Mouse (Mus musculus): ENCODE measurements around the gene Cpm.
A peak's percentile ranks its signal among the peaks of the same experiment; 100 is the strongest.

The Cpm gene

DNA sequence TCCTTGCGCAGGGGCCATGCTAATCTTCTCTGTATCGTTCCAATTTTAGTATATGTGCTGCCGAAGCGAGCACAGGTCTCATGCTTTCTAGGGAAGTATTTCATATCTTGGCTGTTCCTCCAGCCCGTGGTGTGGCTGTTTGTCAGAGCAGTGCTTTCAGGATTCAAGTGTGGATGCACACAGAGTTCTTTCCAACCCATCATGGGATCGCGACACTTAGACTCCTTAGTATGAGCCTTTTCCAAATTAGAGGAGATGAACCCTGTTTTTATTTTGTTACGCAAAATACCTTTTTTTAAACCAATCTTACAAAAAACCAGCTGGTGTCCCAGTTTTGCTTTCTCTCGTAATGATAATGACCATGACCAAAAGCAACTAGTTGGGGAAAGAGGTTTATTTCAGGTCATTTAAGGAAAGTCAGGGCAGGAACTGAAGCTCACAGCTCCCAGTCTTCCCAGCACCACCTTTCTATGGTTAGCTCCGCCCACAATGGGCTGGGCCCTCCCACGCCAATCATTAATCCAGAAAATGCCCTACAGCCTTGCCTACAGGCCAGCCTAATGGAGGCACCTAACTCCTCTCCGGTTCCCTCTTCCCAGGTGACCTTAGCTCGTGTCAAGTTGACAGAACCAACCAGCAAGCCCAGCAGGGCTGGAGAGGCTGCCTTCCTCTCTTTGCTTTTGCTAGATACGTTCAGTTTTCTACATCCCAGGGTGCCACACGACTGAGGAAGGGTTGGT lies 33.2 kb downstream of the Cpm start:
- no peak for DNase-seq (ENCODE audit: low spot score in 2 of 2)

DNA sequence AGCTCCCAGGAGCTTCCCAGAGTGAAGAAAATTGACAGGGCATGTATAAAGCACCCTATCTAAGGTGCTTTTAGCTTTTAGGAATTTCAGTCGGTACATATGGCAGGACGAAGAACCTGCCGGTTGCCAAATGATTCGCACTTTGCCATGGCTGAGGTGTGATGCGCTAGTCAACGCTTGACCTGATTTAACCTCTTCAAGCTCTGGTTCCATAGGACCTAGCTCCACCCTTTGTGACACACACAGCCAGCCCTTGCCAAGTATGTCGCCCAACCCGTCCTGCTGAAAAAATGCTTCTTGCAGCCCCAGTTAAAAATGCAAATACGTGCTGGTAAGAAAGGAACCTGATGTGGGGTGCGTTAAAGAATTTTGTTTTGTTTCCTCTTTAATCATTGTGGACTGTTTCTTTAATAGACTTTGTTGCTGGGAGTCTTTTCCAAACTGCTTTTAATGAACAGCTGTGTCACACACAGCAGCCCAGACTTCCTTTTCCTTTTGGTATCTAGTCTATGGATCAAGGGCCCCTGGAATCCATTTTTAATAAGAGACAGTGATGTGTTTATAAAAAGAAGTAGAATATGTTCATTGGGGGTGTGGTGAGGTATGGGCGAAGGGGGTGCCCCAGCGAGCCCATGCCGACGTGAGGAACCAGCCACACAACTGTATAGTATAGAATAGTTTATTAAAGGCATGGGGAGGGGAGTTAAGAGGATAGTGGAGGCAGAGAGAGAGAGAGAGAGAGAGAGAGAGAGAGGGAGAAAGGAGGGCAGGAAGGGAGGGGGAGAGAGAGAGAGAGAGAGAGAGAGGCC lies 34.0 kb downstream of the Cpm start:
- DNase-seq (ENCODE audit: low spot score in 2 of 2), result no peak

GRCm38 (mm10) chr10:117663865-117664200 lies 34.5 kb downstream of the Cpm start:
- DNase-seq (ENCODE audit: low spot score in 2 of 2), result no peak

DNA sequence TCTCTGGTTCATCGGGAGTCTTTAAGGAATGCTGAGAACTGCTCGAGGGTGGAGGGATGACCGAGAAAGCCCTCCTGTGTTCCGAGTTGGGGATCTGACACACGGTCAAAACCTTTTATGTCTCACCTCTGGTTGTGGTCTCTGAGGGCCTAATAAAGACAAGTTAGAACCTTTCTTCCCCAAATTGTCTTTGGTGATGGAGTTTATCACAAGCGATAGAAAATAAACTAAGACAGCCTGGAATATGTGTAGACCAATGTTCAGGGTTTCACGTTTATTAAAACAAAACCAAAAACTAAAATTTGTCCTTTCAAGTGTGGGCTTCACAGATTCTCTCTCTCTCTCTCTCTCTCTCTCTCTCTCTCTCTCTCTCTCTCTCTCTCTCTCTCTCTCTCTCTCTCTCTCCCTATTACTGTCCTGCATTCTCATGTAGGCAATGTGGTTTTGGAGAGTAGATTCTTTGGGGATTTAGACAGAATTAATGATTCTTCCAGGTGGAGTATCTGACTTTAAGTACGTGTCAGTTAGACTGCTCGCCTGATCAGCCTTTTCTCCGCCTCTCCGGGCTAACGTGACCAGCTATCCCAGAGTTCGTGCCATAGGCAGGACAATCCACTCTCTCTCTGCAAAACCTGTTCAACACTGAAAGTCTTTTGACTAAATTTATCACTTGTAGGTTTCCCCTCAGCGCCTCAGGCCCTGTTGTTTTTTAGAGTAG lies 35.1 kb downstream of the Cpm start:
- DNase-seq (ENCODE audit: low spot score in 2 of 2), result no peak

- DNase-seq (ENCODE audit: low spot score in 2 of 2), result no peak
Measured at GRCm38 (mm10) chr10:117664926-117665209, 35.6 kb downstream of the Cpm start.

- no peak for DNase-seq (ENCODE audit: low spot score in 2 of 2)
Measured at GRCm38 (mm10) chr10:117665376-117666275, 36.3 kb downstream of the Cpm start.

DNA sequence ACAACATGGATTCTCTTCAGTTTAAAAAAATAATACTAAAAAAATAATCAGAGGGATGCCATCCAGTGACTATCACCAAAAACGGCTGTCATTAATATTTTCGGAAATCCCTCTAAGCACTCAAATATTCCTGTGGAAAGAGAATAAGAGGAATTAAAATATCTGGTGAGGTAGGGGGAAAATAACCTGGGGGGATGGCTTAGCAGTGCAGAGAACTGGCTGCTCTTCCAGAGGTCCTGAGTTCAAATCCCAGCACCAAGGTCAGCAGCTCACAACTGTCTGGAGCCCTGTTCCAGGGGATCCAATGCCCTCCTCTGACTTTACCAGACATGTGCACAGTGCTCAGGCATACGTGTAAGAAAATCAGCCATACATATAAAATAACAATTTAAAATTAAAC lies 37.1 kb downstream of the Cpm start:
- DNase-seq (ENCODE audit: low spot score in 2 of 2), result no peak

GRCm38 (mm10) chr10:117666947-117667630 lies 37.8 kb downstream of the Cpm start:
- DNase-seq (ENCODE audit: low spot score in 2 of 2), result no peak

- no peak for DNase-seq (ENCODE audit: low spot score in 2 of 2)
Measured at GRCm38 (mm10) chr10:117667663-117668507, 38.6 kb downstream of the Cpm start.

GRCm38 (mm10) chr10:117668546-117669300 lies 39.4 kb downstream of the Cpm start:
- no peak for DNase-seq (ENCODE audit: low spot score in 2 of 2)

GRCm38 (mm10) chr10:117669449-117670090 lies 40.3 kb downstream of the Cpm start:
- DNase-seq (ENCODE audit: low spot score in 2 of 2), result no peak

DNA sequence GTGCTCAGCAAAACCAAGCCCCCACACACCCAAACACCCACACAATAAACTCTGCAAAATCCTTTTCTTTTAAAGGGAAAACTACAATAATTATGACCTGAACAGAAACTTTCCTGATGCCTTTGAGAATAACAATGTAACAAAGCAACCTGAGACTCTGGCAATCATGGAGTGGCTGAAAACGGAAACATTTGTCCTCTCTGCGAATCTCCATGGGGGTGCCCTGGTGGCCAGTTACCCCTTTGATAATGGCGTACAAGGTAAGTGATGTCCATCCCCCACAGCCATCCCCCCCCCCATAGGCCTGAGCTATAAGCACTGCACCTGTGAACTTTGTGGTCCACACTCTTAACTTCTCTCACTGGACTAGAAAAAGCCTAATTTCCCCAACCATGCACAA lies 40.8 kb downstream of the Cpm start:
- no peak for DNase-seq (ENCODE audit: low spot score in 2 of 2)

GRCm38 (mm10) chr10:117670791-117671190 lies 41.5 kb downstream of the Cpm start:
- DNase-seq (ENCODE audit: low spot score in 2 of 2), result no peak

GRCm38 (mm10) chr10:117671266-117671665 lies 42.0 kb downstream of the Cpm start:
- no peak for DNase-seq (ENCODE audit: low spot score in 2 of 2)

GRCm38 (mm10) chr10:117671930-117672666 lies 42.8 kb downstream of the Cpm start:
- DNase-seq (ENCODE audit: low spot score in 2 of 2), result no peak

GRCm38 (mm10) chr10:117672693-117673092 lies 43.4 kb downstream of the Cpm start:
- peak; percentile 67 for DNase-seq (ENCODE audit: low spot score in 2 of 2)

- DNase-seq (ENCODE audit: low spot score in 2 of 2), result no peak
Measured at GRCm38 (mm10) chr10:117673913-117674312, 44.6 kb downstream of the Cpm start.

GRCm38 (mm10) chr10:117674359-117675019 lies 45.2 kb downstream of the Cpm start:
- DNase-seq (ENCODE audit: low spot score in 2 of 2), result no peak

Measured in right cerebral cortex, postnatal 10 days (tissue).